Mouse (Mus musculus): ENCODE measurements around the gene Gm33543.

Gene Gm33543

GRCm38 (mm10) chr10:95836530-95837264 is 6.0 kb downstream of the Gm33543 start:
- peak; percentile 22 for DNase-seq (ENCODE audit: low read depth)

DNA sequence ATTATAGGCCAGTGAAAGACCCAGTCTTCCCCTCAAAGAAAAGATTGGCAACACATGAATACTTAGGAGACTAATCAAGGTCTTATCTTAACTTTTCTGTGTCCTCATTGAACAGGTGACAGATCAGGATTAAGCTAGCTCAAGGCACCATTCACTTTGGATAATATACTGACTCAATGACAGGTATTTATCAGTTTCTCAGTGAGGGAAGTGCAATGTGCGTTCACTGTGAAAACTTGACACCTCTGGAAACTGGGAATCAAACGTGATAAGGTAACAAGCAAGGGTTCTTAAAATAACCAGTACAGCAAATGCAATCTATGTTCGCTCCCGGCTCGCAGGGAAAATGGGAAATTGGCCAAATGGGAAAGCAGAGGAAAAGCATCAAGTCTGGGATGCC is 11.8 kb downstream of the Gm33543 start:
- no peak for DNase-seq (ENCODE audit: low read depth)

DNA sequence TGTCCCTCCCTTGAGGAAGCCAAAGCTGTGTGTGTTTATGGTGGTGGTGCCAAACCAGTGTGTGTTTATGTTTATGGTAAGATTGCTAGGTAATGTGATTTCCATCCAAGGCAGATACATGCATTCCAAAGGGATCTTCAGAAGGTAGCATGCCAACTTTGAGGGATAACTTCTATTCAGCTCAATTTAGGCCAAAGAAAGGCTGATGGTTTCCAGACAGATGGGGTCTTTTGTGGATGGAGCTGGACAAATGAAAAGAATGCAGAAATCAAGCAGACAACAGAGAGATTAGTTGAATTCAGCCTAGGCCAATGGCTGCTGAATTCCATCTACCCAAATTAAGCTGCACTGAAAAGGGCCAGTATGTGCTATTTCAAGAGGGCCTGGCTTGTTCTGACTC is 13.3 kb downstream of the Gm33543 start:
- DNase-seq (ENCODE audit: low read depth) = no peak

DNA sequence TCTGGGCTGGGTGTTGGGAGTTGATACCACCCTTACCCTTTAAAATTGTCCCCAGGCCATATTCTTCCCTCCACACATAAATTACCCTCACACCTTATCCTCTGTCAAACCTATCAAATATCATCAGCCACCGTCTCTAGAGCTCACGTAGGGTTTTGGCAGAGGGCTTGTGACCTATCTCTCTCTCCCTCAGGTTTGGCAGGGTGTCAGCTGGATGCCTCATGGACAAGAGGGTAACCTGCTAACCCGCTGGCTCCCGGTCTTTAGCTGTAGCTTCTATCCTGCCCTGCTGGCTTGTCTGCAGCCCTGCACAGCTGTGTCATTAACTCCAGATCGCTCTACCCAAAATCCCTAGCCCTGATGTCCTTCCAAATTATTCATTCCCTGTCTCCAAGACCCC is 14.4 kb downstream of the Gm33543 start:
- DNase-seq (ENCODE audit: low read depth) = no peak

DNA sequence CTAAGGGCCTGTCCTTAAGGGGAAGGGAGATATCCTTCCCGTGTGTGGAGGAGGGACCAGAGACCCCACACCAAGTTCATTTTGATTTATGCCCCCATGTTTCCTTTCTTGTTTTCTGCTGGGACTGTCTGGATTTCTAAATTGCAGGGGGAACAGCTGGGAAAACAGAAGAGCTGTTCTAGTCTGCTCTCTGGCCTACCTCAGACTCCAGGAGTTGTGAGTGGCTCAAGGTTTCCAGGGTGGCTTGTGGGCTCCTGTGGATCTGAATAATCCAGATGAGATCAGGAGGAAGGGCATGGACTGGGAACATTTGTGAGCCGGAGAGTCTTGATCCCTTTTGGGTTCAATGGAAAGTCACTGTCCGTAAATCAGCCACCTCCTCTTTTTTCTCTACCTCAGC is 17.1 kb downstream of the Gm33543 start:
- DNase-seq (ENCODE audit: low read depth) = no peak

DNA sequence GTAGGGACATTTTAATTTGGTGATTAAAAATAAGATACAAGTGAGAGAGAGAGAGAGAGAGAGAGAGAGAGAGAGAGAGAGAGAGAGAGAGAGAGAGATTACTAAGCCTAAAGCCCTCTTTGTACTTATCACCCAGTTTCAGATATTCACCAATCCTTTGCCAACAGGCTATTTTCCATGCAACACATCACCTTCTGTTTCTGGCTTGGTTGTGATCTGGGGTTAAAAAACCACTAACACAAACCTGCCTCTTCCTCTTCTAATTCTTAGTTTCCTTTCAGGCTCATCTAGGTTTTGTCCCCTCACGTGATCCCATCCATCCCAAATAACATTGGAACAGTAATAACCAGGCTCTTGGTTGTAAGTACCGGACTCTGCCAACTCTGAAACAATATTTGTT is 24.2 kb downstream of the Gm33543 start:
- DNase-seq (ENCODE audit: low read depth) = no peak

DNA sequence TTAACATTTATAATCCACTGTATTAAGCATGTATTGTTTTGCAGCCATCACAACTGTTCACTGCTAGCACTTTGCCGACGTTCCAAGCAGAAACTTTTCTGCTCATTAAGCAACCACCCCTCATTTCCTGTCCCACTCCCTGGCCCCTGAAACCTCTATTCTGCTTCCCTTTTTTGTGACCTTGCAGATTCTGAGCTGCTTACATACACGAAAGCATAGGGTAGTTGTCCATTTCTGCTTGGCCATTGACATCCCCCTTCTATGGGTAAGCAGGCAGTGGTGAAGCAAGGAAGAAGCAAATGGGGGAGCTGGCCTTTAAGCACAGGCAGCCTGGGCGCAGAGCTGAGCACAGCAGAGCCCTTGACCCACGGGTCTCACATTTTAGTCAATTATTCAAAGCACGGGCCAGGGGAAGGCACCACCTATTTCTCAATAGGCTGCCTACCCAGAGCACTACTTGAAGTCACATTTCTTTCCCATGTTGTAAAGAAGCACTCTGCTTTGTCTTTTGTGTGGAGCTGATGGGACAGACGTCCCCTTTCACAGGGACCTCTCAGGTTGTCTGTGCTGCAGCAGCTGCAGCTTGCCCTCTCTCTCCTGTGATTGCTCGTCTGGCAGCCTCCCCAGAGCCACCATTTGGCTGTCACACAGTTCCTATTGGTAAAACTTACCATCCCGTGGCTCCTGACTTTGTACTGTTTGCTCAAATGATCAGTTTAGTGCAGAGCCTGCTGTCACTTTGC is 25.1 kb downstream of the Gm33543 start:
- DNase-seq (ENCODE audit: low read depth) = no peak

DNA sequence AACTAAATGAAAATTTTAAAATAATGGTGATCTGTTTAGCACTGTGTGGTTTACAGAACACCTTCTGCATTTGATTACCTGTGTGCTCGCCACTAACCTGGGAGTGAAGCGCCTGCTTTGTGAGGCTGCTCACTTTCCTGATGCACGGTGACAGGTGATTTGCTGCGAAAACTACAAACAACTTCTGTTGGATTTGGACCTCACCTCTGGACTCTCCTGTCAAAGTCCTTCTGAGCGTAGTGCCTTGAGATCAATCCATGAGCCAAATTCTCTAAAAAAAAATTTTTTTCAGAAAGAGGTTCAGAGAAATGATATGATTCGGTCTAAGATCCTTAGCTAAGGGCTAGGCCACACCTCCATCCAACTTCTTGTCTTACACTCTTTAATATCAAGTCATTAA is 28.4 kb downstream of the Gm33543 start:
- no peak for DNase-seq (ENCODE audit: low read depth)

DNA sequence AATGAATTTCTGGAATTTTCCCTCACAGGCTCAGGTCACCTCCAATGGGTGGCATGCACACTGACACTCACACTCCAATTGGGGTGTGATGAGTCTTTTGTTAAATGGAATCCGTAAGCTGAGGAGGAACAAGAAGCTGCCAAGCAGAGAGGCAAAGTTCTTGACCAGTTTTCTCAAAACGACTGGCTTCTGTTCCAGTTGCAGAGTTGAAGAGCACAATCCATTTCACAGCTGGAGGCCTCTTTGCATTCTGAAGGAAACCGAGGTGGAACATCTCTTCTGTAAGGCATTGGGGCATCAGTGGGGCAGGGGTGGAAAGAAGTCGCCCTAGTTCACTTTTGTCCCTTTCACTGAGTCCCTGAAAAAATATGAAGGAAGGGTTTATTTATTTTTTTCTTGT is 30.9 kb downstream of the Gm33543 start:
- no peak for DNase-seq (ENCODE audit: low read depth)

DNA sequence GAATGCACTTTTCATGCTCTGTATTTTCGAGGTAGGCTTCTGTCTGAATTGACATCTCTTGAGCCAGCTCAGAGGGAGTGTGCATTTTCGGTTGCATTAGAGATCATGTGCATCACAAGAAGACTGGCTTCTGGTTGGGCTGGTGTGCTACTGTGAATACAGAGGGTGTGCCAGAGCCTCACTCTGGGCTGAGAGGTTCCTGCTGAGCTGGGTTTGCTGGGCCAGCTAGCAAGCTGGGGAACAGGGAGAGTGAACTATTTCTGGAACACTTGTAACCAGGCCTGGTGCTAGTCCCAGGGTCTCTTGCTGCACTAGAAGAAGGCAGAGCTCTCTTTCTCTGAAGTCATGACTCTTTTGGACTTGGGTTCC is 41.3 kb downstream of the Gm33543 start:
- peak; percentile 34 for DNase-seq (ENCODE audit: low read depth)

DNA sequence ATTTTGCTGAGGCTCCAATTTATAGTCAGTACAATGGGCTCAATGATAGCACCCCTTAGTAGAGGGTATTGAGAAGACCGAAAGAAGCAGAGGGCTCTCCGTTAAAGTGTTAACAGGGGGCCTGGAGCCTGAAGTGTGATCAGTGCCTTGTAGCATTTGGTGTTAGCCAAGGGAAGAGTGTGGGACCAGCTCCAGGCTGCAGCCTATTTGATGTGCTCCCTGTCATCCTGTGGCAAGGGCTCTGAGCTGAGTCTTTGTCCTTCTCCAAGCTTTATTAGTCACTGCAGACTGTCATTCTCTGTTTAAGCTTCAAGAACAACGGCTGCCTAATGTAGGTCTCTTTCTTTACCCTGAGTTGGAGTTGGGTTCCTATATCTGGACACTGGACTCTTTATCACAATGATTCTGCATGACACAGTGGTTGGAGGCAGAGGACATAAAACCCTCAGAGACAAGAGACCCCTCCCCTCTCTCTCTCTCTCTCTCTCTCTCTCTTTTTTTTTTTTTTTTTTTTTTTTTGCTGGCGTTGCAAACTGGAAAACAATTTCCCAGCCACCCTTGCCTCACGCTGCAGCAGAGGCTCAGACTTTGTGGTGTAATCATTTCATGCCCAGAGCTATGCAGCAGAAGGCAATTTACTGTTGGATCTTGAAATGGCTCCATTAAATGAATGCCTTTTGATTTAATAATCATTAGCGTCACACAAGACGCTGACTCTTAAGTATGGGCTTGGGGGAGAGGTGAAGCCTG is 41.9 kb downstream of the Gm33543 start:
- DNase-seq (ENCODE audit: low read depth) = no peak

- no peak for DNase-seq (ENCODE audit: low read depth)
These were observed 44.9 kb downstream of the Gm33543 start for GRCm38 (mm10) chr10:95797645-95798395.

GRCm38 (mm10) chr10:95795500-95795899 is 47.2 kb downstream of the Gm33543 start:
- no peak for DNase-seq (ENCODE audit: low read depth)

- no peak for DNase-seq (ENCODE audit: low read depth)
These were observed 48.0 kb downstream of the Gm33543 start for GRCm38 (mm10) chr10:95794706-95795105.

- no peak for DNase-seq (ENCODE audit: low read depth)
These were observed 51.3 kb downstream of the Gm33543 start for GRCm38 (mm10) chr10:95791427-95791804.

- DNase-seq (ENCODE audit: low read depth) = no peak
These were observed 51.8 kb downstream of the Gm33543 start for GRCm38 (mm10) chr10:95790771-95791426.

- DNase-seq (ENCODE audit: low read depth) = no peak
These were observed 55.6 kb downstream of the Gm33543 start for GRCm38 (mm10) chr10:95787176-95787575.

DNA sequence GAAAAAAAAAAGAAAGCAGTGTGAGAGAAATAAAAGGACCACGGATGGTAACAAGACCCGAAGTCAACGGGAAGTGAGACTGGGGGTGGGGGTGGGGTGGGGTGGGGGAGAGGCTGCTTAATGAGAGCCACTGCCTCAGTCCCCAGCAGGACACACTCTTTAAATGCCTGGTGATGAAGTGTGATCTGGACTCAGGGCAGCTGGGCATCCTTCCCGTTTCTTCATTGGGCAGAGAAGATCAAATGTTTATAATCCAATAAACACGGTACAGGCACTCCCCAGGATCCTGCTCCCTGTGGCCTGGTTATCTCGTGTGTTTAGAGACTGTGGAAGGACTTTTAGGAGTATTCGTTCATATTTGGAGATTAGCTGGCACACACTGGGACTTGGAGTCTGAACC is 57.9 kb downstream of the Gm33543 start:
- DNase-seq (ENCODE audit: low read depth) = no peak

DNA sequence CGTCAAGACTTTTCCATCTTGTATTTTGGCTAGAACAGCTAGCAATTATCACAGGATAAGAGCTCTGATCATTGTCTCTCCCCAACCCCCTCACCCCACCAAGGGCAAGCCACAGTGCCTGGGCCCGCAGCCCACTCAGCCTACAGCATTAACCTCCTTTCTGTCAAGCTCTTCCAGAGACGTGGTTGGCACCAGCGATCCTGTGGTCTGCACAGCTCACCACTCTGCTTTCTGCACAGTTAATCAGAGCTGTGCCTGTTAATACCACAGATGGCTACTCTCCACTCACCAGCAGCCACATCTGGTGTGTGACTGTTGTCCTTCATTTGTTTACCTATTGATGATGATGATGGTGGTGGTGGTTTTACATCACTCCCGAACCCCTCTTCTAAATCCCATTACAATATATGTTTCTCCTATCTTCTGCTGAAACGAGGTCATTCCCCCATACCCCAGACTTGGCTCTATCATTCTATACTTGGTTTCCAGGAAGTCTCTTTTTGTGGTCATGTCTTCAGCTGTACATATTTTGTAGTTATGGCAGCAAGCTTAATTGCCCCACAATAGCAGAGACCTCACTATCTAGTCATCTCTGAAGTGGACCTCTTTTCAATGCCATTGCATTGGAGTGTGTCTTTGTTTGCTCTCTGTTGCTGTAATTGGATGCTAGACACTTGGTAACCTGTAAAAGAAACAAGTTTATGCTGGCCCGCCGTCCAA is 61.7 kb downstream of the Gm33543 start:
- peak; percentile 67 for DNase-seq (ENCODE audit: low read depth)

DNA sequence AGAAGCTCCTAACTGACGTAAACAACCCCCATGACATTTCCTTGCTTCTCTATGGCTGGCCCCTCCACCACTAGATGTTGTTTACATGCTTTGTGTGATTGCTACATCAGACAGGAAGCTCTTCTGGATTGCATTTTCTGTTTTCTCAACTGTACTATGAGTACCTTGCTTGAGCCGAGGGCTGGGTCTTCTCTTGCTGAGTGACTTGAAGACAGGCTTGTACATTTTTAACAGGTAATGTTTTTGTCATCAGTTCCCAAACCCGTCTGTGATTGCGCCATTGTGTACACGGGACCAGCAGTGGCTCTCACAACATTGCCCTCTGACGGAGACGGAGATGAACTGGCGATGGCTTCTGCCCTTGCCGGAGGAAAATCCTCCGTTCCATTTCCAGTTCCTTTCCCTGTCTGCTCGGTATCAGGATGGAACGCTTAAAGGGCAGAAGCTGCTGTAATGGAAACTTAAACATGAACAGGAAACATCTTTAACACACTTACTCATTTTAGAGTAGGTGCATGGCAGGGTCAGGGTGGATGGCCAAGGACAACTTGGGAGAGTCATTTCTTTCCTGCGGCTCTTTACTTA is 62.8 kb downstream of the Gm33543 start:
- DNase-seq (ENCODE audit: low read depth) = no peak

DNA sequence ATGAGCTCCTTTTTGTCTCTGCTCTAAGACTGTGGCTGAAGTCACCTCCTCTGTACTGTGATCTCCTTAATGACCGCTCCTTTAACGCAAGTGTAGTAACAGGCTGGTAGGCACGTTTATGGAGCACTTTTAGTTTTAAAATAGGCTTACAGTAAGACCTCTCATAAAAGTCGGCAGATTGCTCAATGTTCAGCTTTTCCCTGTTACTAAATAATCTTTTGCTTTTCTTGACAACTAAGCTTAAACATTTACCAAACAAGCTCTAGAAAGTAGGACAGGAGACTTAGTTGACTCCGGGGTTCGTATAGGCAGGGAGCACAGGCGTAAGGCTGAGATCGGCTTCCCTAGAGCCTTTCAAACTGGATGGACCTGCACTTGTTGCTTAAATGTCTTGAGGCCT is 64.1 kb downstream of the Gm33543 start:
- DNase-seq (ENCODE audit: low read depth) = peak; percentile 22

All from NIH3T3 (cell line).